Mouse (Mus musculus) left cerebral cortex, adult 8-10 months (tissue): Measurements from ENCODE around the gene Fam114a2. TPM values are rescaled to one million over a fixed set of nuclear protein-coding genes. Genes with fewer than 3 reads are reported as not detected.

Experiments used
- DNase-seq, 2 experiments: peaks; one replicate each; pipeline ENCODE4 v3.0.0; 2022; ENCODE audit warnings: low spot score in 2 of 2
- total RNA-seq, 4 experiments: library from RNA; stranded (reverse); gene quantifications; 2 replicates each; pipeline ENCODE4 v1.2.4; 2022

Fam114a2 gene
- total RNA-seq, 4 experiments from 2014 or later = 28.1 to 31.9 (median 30.5) TPM

DNA sequence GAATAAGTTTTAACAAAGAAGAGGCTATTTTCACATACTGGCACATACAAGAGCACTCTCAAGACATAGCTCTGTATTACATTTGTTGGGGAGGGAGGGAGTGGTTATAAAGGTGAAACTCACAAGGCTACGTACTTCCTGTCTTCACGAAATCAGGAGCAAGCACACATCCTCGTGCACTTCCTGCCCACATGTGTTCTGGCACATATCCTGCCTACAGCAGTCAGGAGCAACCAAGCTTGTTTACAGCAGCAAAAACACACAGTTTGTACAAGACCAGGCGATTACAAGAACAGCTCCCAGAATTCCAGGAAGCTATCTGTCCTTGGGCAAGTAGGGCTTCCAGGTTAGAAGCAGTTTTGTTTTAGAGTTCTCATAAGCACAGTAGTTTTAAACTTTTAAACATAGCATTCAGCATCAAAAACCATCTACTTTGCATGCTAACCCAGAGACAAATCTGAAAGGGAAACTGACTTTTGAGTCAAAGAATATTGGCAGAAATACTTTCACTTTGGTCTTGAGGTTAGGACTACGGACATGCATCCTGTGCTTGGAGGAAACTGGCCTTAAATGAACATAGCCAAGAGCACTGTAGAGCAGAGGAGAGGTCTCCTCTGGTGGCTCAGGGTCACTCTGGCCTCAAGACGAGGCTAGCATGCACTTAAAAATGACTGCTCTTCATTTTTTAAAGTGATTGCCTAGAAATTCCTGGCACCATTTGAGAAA lies 73.0 kb downstream of the Fam114a2 start:
- DNase-seq = no peak

DNA sequence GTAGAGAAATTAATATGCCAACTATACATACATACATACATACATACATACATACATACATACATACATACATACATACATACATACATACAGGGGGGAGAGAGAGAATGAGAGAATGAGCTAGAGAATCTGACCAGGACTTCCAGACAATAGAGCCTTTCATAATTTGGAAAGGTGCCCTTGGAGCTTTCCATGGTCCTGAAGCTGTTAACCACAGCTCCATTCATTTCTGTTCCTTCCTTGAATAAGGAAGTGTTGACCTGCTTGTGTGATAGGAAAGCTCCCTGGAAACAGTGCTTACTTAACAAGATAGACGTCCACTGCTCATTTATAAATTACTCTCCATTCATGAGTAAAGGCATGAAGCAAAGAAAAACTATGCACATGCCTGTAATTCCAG lies 84.3 kb downstream of the Fam114a2 start:
- no peak for DNase-seq

Other genes with a start within 250 kb of the Fam114a2 start
- gene Mfap3, start within 50 bp of the Fam114a2 start, total RNA-seq = 10 to 100 TPM; 19.9 to 22.1 (median 20.1) TPM
- gene Galnt10, start 126.8 kb upstream of the Fam114a2 start, total RNA-seq = 1 to 10 TPM; 7.2 to 9.4 (median 8.6) TPM